Mouse (Mus musculus) intestine, embryonic 16.5 days (tissue): ENCODE measurements at regions not wholly inside any gene's neighbourhood (a gene's known extent, or its start where the extent isn't known, plus 50 kb on each side); places are given as distances from the start of the nearest gene placed in this dataset.

Experiments
- ATAC-seq: fragments of 200-750 bp; cut with Nextera tagmentation; 2 replicates; pipeline ENCODE4 v1.8.0; 2017; ENCODE audit warnings: moderate TSS enrichment, moderate library complexity
- H3K27ac ChIP-seq: fragments of 300-500 bp; sonication (generic); 2 replicates; pipeline ENCODE4 v1.5.1; 2014; ENCODE audit warnings: mild to moderate bottlenecking, low read length
- H3K27me3 ChIP-seq: fragments of 300-500 bp; sonication (generic); replicated peaks from 2 replicates; pipeline ENCODE4 v1.6.1; 2014; ENCODE audit warnings: low read length, control low read depth, mixed read lengths; ENCODE audit not compliant: control insufficient read depth, insufficient read depth
- H3K36me3 ChIP-seq: fragments of 300-500 bp; sonication (generic); 2 replicates; pipeline ENCODE4 v1.6.1; 2014; ENCODE audit warnings: low read length, control low read depth; ENCODE audit not compliant: control insufficient read depth, insufficient read depth
- H3K4me1 ChIP-seq: fragments of 300-500 bp; sonication (generic); 2 replicates; pipeline ENCODE4 v1.6.1; 2014; ENCODE audit warnings: low read length, control low read depth, mixed read lengths; ENCODE audit not compliant: control insufficient read depth, insufficient read depth
- H3K4me2 ChIP-seq: fragments of 300-500 bp; sonication (generic); 2 replicates; pipeline ENCODE4 v1.6.1; 2014; ENCODE audit warnings: low read depth, low read length, control low read depth
- H3K4me3 ChIP-seq: fragments of 300-500 bp; sonication (generic); 2 replicates; pipeline ENCODE4 v1.5.1; 2014; ENCODE audit warnings: mild to moderate bottlenecking, low read length
- H3K9ac ChIP-seq: fragments of 300-500 bp; sonication (generic); 2 replicates; pipeline ENCODE4 v1.6.1; 2014; ENCODE audit warnings: low read depth, low read length
- H3K9me3 ChIP-seq: fragments of 300-500 bp; sonication (generic); 2 replicates; pipeline ENCODE4 v1.6.1; 2016; ENCODE audit warnings: low read length, control low read depth; ENCODE audit not compliant: control insufficient read depth
- WGBS: fragments of 180-500 bp; shearing (Covaris S2); extraction: QIAGEN DNeasy Blood & Tissue Kit; methylation state at CpG from one replicate; pipeline ENCODE4 v1.1.7; 2014; 5-methylcytosine and 5-hydroxymethylcytosine counted together

DNA sequence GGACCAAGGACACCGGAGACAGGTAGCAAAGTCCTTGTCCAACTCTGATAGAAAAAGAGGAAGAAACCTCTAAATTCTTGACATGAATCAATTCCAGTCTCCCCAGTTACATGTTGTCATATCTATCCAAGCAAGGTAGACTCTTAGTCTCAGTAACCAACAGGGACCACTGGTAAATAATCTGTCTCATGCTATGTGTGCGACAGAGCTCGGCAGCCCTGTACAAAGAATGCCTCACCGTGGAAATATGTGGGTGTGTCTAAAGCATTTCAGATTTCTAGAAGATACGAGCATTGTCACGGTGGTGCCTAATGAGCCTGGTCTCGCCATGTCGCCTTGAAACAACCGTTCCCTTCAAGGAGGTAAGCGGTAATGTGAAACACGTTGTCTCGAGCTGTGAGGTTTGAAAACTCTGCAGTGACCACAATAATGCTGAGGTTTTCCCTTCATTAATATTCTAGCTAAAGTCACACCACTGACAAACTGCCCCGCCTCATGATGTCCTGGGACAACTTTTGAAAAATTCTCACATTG lies 2197.6 kb upstream of the Gm7489 start:
- H3K9me3 ChIP-seq: no peaks in the 10 kb centered on the region
- no peak overlapping the region for H3K9ac ChIP-seq
- no peaks in the 10 kb centered on the region for H3K27me3 ChIP-seq
- WGBS: 89% methylated on average over 13 of the region's 13 CpGs
- no peaks in the 10 kb centered on the region for H3K4me1 ChIP-seq
- no peak overlapping the region for H3K4me2 ChIP-seq
- no peak for ATAC-seq
- H3K4me3 ChIP-seq: no peak overlapping the region
- H3K27ac ChIP-seq: no peak overlapping the region
- H3K36me3 ChIP-seq: no peaks in the 10 kb centered on the region

DNA sequence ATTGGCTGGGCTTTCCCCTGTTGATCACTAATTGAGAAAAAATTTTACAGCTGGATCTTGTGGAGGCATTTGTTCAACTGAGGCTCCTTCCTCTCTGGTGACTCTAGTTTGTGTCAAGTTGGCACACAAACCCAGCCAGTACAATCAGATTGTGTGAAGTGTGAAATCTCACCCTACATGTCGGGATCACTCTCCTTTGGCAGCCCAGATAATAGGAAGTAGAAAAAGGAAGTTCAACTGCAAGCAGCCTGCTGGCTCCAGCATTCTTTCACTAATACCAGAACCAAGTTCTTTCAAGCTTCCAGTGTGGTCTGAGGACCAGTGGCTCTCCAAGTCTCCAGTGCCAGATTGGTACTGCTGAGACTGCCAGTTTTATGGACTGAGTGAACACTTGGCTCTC lies 2195.2 kb upstream of the Gm7489 start:
- H3K27me3 ChIP-seq: no peaks in the 10 kb centered on the region
- ATAC-seq: no peak
- no peak overlapping the region for H3K27ac ChIP-seq
- no peak overlapping the region for H3K9ac ChIP-seq
- H3K4me1 ChIP-seq: no peaks in the 10 kb centered on the region
- no peaks in the 10 kb centered on the region for H3K9me3 ChIP-seq
- H3K4me3 ChIP-seq: no peak overlapping the region
- H3K4me2 ChIP-seq: no peak overlapping the region
- 86% methylated on average over 1 of the region's 1 CpGs for WGBS
- no peaks in the 10 kb centered on the region for H3K36me3 ChIP-seq

DNA sequence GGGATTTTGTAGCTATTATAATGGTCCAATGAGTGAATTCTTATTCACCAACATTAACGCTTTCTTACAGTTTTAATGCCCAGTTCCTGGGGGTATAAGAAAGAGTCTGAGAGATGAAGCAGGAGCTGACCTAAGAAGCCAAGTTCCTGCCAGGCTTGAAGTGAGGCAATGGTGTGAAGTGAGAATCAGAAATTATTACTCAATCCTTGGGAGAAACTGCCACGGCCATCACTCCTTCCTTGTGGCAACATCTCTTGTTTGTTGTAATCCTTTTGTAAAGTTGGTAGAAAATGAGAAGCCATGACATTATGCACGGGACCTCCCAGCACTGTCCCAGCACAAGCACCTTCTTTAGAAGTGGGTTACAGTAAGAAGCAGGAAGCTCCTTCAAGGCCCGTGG lies 2192.0 kb upstream of the Gm7489 start:
- Histone ChIP-seq H3K27me3 (no peaks in the 10 kb centered on the region), H3K36me3 (no peaks in the 10 kb centered on the region), H3K27ac (no peak overlapping the region), H3K4me1 (no peaks in the 10 kb centered on the region), H3K9ac (no peak overlapping the region), H3K4me3 (no peak overlapping the region), H3K9me3 (no peaks in the 10 kb centered on the region), H3K4me2 (no peak overlapping the region)
- 87% methylated on average over 4 of the region's 4 CpGs for whole genome bisulfite sequencing
- ATAC-seq: no peak

DNA sequence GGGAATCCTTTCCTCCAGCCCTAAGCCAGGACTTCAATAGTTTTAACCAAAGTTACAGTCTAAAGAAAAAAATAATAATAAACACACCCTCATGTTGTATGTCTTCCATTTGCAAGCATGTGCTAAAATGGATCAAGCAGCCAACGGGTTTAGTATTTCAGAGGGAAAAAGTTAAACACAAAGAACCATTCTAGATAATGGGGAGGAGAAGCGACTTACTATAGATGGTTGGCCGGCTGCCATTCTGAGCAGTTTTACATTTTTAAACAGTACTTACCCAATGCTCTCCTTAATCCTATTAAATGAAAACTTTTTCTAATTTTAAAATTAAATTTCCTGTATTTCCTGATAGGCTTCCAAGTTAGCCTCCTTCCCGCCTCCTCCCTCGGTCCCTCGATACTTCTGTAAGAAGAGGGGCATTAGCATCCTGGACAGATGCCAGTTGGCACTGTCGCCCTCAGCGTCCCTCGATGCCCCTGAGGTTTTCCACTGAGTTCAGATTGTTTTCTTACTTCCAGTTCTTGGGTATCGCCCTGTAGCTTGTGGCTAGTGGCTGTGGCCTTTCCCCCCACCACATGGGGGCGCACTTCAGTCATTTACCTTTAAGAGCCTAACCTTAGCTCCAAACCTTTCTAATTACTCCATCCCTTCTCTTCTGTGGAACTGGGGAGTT lies 2188.2 kb upstream of the Gm7489 start:
- no peak overlapping the region for H3K4me3 ChIP-seq
- H3K27me3 ChIP-seq: no peaks in the 10 kb centered on the region
- WGBS: 58% methylated on average over 11 of the region's 11 CpGs
- H3K9me3 ChIP-seq: no peaks in the 10 kb centered on the region
- H3K27ac ChIP-seq: no peak overlapping the region
- H3K9ac ChIP-seq: no peak overlapping the region
- H3K4me2 ChIP-seq: no peak overlapping the region
- H3K36me3 ChIP-seq: no peaks in the 10 kb centered on the region
- no peak for ATAC-seq
- no peaks in the 10 kb centered on the region for H3K4me1 ChIP-seq

DNA sequence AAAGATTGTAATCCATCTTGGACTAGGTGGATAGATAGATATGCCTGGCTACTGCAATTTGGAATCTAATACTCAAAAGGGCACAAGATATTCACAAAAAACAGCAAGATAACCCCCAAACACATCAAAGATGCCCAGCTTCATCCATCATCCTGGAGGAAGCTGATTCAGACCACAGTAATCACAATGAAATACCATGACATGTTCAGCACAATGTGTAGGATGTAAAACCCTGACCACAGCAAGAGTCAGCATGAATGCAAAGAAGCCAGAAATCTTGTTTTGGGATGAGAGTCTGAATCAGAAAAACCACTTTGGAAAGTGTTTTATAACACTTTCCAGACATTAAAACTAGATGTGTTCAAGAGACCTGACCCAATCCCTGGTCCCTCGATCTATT lies 2180.5 kb upstream of the Gm7489 start:
- H3K4me2 ChIP-seq: no peak overlapping the region
- H3K9ac ChIP-seq: no peak overlapping the region
- 89% methylated on average over 1 of the region's 1 CpGs for WGBS
- no peaks in the 10 kb centered on the region for H3K36me3 ChIP-seq
- H3K4me3 ChIP-seq: no peak overlapping the region
- H3K27ac ChIP-seq: no peak overlapping the region
- H3K4me1 ChIP-seq: no peaks in the 10 kb centered on the region
- H3K9me3 ChIP-seq: no peaks in the 10 kb centered on the region
- no peak for ATAC-seq
- H3K27me3 ChIP-seq: no peaks in the 10 kb centered on the region

DNA sequence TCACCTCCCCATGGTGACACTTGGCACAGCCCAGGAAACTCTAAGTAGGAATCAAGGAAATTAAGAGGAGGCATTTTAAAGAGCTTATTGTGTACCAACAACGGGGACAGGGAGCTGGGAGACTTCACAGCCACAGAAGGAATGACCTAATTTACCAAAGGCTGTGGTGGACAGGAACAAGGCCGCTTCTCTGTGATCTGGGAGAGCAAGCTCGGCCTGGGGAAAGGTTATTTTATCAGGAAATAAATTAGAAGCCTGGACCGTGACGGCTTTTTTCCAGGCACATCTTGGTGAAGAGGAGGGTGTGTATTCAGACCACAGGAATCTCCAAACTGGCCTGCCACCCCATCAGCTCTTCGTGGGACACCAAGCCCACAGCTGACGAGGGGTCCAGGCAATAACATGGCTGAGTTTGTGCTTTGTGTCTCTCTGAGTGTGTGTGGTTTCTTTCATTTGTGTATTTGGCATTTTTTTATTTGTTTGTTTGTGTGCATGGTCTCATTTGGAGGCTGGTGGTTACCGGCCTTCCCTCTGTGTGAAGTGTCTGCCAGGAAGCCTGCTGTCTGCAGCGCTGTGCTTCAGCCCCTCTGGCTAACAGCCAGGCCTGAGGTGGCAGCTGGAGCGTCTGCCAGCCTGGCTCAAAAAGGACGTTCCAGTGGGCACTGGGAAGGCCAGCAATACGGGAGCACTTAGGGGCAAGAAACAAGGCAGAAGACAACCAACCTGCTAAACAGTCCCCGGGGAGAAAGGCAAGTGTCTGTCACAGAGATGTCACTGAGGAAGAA lies 2174.6 kb upstream of the Gm7489 start:
- no peak overlapping the region for H3K4me3 ChIP-seq
- H3K4me1 ChIP-seq: no peaks in the 10 kb centered on the region
- whole genome bisulfite sequencing: 46% methylated on average over 13 of the region's 13 CpGs
- H3K27me3 ChIP-seq: no peaks in the 10 kb centered on the region
- H3K4me2 ChIP-seq: no peak overlapping the region
- no peaks in the 10 kb centered on the region for H3K36me3 ChIP-seq
- H3K27ac ChIP-seq: no peak overlapping the region
- no peaks in the 10 kb centered on the region for H3K9me3 ChIP-seq
- no peak for ATAC-seq
- H3K9ac ChIP-seq: no peak overlapping the region

DNA sequence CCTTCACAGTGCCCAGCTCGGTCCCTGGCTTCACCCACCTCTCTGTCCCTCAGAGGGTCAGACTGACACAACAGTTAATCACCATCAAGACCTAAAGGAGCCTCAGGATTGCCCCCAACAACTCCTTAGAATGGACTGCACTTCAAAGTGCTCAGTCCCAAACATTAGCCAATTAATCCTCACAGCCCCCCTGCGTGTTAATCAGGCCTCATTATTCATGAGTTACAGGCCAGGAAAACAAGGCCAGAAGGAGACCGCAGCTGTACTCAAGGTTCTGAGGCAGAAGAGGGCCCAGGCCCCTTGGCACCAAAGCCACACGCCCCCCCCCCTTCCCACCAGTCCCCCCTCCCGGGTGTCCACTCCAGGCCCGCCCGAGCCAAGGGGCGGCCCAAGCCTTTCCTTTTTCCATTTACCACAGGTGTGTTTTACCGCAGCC lies 2163.8 kb upstream of the Gm7489 start:
- Histone ChIP-seq H3K9me3 (no peaks in the 10 kb centered on the region), H3K4me3 (no peak overlapping the region), H3K36me3 (no peaks in the 10 kb centered on the region), H3K27ac (no peak overlapping the region), H3K9ac (no peak overlapping the region), H3K4me1 (no peaks in the 10 kb centered on the region), H3K4me2 (no peak overlapping the region), H3K27me3 (no peaks in the 10 kb centered on the region)
- 43% methylated on average over 9 of the region's 9 CpGs for WGBS
- no peak for ATAC-seq

DNA sequence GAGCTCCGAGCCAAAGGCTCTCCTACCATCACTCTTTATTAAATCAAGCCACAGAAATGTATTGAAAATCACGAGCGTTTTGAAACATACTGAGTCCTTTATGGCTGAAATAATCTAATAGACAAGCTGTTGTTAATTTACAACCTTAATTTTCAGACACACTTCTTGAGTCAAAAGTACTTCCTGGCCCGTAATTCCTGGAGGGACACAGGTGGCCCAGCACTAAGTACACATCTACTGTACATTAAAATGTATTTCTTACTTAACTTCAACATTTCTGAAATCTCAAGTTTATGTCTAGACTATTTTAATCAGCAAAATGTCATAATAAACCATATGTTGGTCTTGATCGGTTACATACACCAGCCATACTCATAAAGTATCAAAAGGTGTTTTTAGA lies 2163.3 kb upstream of the Gm7489 start:
- no peak for ATAC-seq
- no peak overlapping the region for H3K27ac ChIP-seq
- no peaks in the 10 kb centered on the region for H3K4me1 ChIP-seq
- H3K9ac ChIP-seq: no peak overlapping the region
- no peak overlapping the region for H3K4me2 ChIP-seq
- WGBS: 63% methylated on average over 5 of the region's 5 CpGs
- H3K36me3 ChIP-seq: no peaks in the 10 kb centered on the region
- H3K27me3 ChIP-seq: no peaks in the 10 kb centered on the region
- no peaks in the 10 kb centered on the region for H3K9me3 ChIP-seq
- no peak overlapping the region for H3K4me3 ChIP-seq

DNA sequence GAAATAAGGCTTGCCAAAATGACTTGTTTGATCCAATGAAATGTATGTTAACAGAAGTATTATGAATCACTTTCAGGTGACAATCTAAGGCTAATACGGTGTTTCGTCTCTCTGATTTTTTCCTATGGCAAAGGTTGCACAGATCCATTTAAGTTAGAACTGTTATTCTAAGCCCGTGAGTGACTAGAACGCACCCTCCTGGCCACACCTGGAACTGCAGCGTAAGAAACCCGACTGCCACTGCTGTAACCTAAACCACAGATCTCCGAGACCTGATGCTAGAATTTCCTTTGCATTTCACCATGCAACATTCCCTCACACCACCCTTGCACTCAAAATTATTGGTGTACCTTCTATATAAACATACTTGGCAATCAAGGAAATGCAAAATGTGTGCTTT lies 2160.6 kb upstream of the Gm7489 start:
- no peak overlapping the region for H3K9ac ChIP-seq
- no peak overlapping the region for H3K27ac ChIP-seq
- H3K9me3 ChIP-seq: no peaks in the 10 kb centered on the region
- H3K4me3 ChIP-seq: no peak overlapping the region
- H3K4me1 ChIP-seq: no peaks in the 10 kb centered on the region
- no peak for ATAC-seq
- H3K27me3 ChIP-seq: no peaks in the 10 kb centered on the region
- no peak overlapping the region for H3K4me2 ChIP-seq
- no peaks in the 10 kb centered on the region for H3K36me3 ChIP-seq
- 71% methylated on average over 7 of the region's 7 CpGs for WGBS
